Mouse (Mus musculus) CH12.LX (cell line): Measurements from ENCODE around the gene Atf3. TPM values are rescaled to one million over a fixed set of nuclear protein-coding genes. Genes with fewer than 3 reads are reported as not detected.

Source experiments
- DNase-seq: peaks from one replicate; pipeline ENCODE4 v3.0.0-alpha.2; 2013; ENCODE audit errors: extremely low read depth
- H3K27ac ChIP-seq: 2 replicates; pipeline ENCODE4 v1.5.1; 2012; ENCODE audit warnings: low read depth, mild to moderate bottlenecking, control low read depth, moderate library complexity; ENCODE audit not compliant: insufficient read depth
- H3K27me3 ChIP-seq: replicated peaks from 2 replicates; pipeline ENCODE3; 2012; ENCODE audit warnings: inconsistent platforms
- H3K36me3 ChIP-seq, 2 experiments: replicated peaks in 1 of 2; 2 replicates each; pipeline versions ENCODE3 to v1.6.1; 2012; ENCODE audit warnings: inconsistent platforms in 1 of 2, low read length in 1 of 2, mild to moderate bottlenecking in 1 of 2, mixed read lengths in 1 of 2, moderate library complexity in 1 of 2; ENCODE audit not compliant: control insufficient read depth in 1 of 2, insufficient read depth in 1 of 2
- H3K4me1 ChIP-seq, 2 experiments: 2 replicates each; pipeline ENCODE4 v1.6.1; 2012; ENCODE audit warnings: inconsistent platforms in 1 of 2, moderate library complexity in 1 of 2; ENCODE audit not compliant: insufficient read depth in 2 of 2, control insufficient read depth in 1 of 2
- H3K4me2 ChIP-seq: 2 replicates; pipeline ENCODE4 v1.6.1; 2012; ENCODE audit warnings: low read depth, mild to moderate bottlenecking, control low read depth; ENCODE audit not compliant: poor library complexity, insufficient read depth, severe bottlenecking
- H3K4me3 ChIP-seq, 3 experiments: fragments of 150-350 bp in 1 of 3; sonication (generic) in 1 of 3; replicated peaks in 1 of 3; 2 replicates each; pipeline versions ENCODE3 to v1.5.1; 2011 to 2012; ENCODE audit warnings: low read depth in 2 of 3, low read length in 2 of 3, mild to moderate bottlenecking in 2 of 3, moderate library complexity in 2 of 3, control low read depth in 1 of 3, improper control_type of control experiment in 1 of 3, inconsistent platforms in 1 of 3, mixed read lengths in 1 of 3; ENCODE audit not compliant: poor library complexity in 1 of 3
- H3K79me2 ChIP-seq: replicated peaks from 2 replicates; pipeline ENCODE4 v1.6.1; 2012; ENCODE audit warnings: mild to moderate bottlenecking, moderate library complexity; ENCODE audit not compliant: control insufficient read depth, poor library complexity, insufficient read depth, severe bottlenecking; ENCODE audit errors: extremely low read depth
- H3K9ac ChIP-seq: 2 replicates; pipeline ENCODE4 v1.6.1; 2012; ENCODE audit warnings: low read depth, mild to moderate bottlenecking, control low read depth, moderate library complexity; ENCODE audit not compliant: insufficient read depth
- H3K9me3 ChIP-seq: replicated peaks from 2 replicates; pipeline ENCODE3; 2012; ENCODE audit warnings: low read length, inconsistent platforms, mixed read lengths
- CTCF ChIP-seq, 2 experiments: IDR thresholded peaks in 1 of 2; conservative IDR thresholded peaks in 1 of 2; 2 replicates each; pipeline ENCODE4 v1.5.1; 2011 to 2012; ENCODE audit warnings: low read depth in 2 of 2, low read length in 2 of 2, improper control_type of control experiment in 1 of 2, inconsistent platforms in 1 of 2, mild to moderate bottlenecking in 1 of 2, moderate library complexity in 1 of 2
- E2F4 ChIP-seq: IDR thresholded peaks from 2 replicates; pipeline ENCODE4 v1.6.1; 2011; ENCODE audit warnings: low read depth, low read length, improper control_type of control experiment; ENCODE audit not compliant: insufficient replicate concordance
- ELF1 ChIP-seq: IDR thresholded peaks from 2 replicates; pipeline ENCODE4 v1.6.1; 2014; ENCODE audit warnings: low read depth, mild to moderate bottlenecking, inconsistent platforms, low read length, improper control_type of control experiment
- EP300 ChIP-seq: IDR thresholded peaks from 2 replicates; pipeline ENCODE4 v1.6.1; 2011; ENCODE audit warnings: low read length, improper control_type of control experiment
- ETS1 ChIP-seq: conservative IDR thresholded peaks from 2 replicates; pipeline ENCODE4 v1.6.1; 2012; ENCODE audit warnings: low read depth, mild to moderate bottlenecking, inconsistent platforms, low read length, improper control_type of control experiment, moderate library complexity
- JUND ChIP-seq: conservative IDR thresholded peaks from 2 replicates; pipeline ENCODE4 v1.6.1; 2011; ENCODE audit warnings: low read depth, low read length, improper control_type of control experiment
- MAFK ChIP-seq: IDR thresholded peaks from 2 replicates; pipeline ENCODE4 v1.6.1; 2011; ENCODE audit warnings: low read length, improper control_type of control experiment; ENCODE audit not compliant: insufficient replicate concordance
- MAX ChIP-seq: IDR thresholded peaks from 2 replicates; pipeline ENCODE4 v1.6.1; 2011; ENCODE audit warnings: low read length, improper control_type of control experiment
- MXI1 ChIP-seq: IDR thresholded peaks from 2 replicates; pipeline ENCODE4 v1.6.1; 2011; ENCODE audit warnings: mild to moderate bottlenecking, low read depth, low read length, improper control_type of control experiment
- NELFE ChIP-seq: IDR thresholded peaks from 2 replicates; pipeline ENCODE4 v1.6.1; 2011; ENCODE audit warnings: low read depth, low read length, improper control_type of control experiment
- NRF1 ChIP-seq: IDR thresholded peaks from 2 replicates; pipeline ENCODE4 v1.6.1; 2014; ENCODE audit warnings: low read depth, mild to moderate bottlenecking, inconsistent platforms, low read length, improper control_type of control experiment, moderate library complexity
- POLR2A ChIP-seq: IDR thresholded peaks from 2 replicates; pipeline ENCODE4 v1.6.1; 2011; ENCODE audit warnings: low read depth, mild to moderate bottlenecking, improper control_type of control experiment, low read length
- POLR2AphosphoS2 ChIP-seq: IDR thresholded peaks from 2 replicates; pipeline ENCODE4 v1.6.1; 2011; ENCODE audit warnings: low read depth, low read length, improper control_type of control experiment
- SIN3A ChIP-seq: IDR thresholded peaks from 2 replicates; pipeline ENCODE4 v1.6.1; 2012; ENCODE audit warnings: low read length, improper control_type of control experiment, inconsistent platforms
- SMC3 ChIP-seq: IDR thresholded peaks from 2 replicates; pipeline ENCODE4 v1.6.1; 2011; ENCODE audit warnings: low read depth, low read length, improper control_type of control experiment
- TBP ChIP-seq: conservative IDR thresholded peaks from 2 replicates; pipeline ENCODE4 v1.6.1; 2011; ENCODE audit warnings: low read depth, low read length, improper control_type of control experiment
- UBTF ChIP-seq: IDR thresholded peaks from 2 replicates; pipeline ENCODE4 v1.6.1; 2012; ENCODE audit warnings: low read depth, mild to moderate bottlenecking, inconsistent platforms, low read length, improper control_type of control experiment, moderate library complexity
- USF1 ChIP-seq: IDR thresholded peaks from 2 replicates; pipeline ENCODE4 v1.6.1; 2014; ENCODE audit warnings: low read depth, mild to moderate bottlenecking, inconsistent platforms, low read length, improper control_type of control experiment
- USF2 ChIP-seq: conservative IDR thresholded peaks from 2 replicates; pipeline ENCODE4 v1.6.1; 2011; ENCODE audit warnings: low read depth, low read length, improper control_type of control experiment
- ZMIZ1 ChIP-seq: IDR thresholded peaks from 2 replicates; pipeline ENCODE4 v1.6.1; 2012; ENCODE audit warnings: low read depth, mild to moderate bottlenecking, inconsistent platforms, low read length, improper control_type of control experiment
- ZNF384 ChIP-seq: IDR thresholded peaks from 2 replicates; pipeline ENCODE4 v1.6.1; 2012; ENCODE audit warnings: low read depth, low read length, improper control_type of control experiment, inconsistent platforms
- dilution Hi-C: fragments of 300-500 bp; cut with MboI; formaldehyde crosslinking; loops from 2 replicates; pipeline ENCODE4 v1.14.3; 2020; ENCODE audit warnings: low sequenced_read_pairs; ENCODE audit not compliant: extremely low pct_unique_long_range_greater_than_20kb, extremely low pct_ligation_motif_present
- in situ Hi-C: fragments of 300-500 bp; cut with MboI; formaldehyde crosslinking; loops from 3 replicates; pipeline ENCODE4 v1.14.3; 2019; ENCODE audit warnings: low sequenced_read_pairs, low pct_ligation_motif_present, low pct_unique_long_range_greater_than_20kb, mixed read lengths
- polyA plus RNA-seq: library from polyadenylated mRNA; unstranded; fragments of >175 nt; gene quantifications from 2 replicates; pipeline ENCODE4 v1.2.1, GENCODE M21; 2012; ENCODE audit warnings: low read depth; ENCODE audit not compliant: insufficient read length
- total RNA-seq, 2 experiments: library from RNA; depleted of rRNA; stranded (reverse); fragments of 300-350 nt in 1 of 2; fragments of >200 nt in 1 of 2; gene quantifications; 2 replicates each; pipeline ENCODE4 v1.2.3; 2012 to 2014

Atf3 gene
- total and polyA plus RNA-seq, 3 experiments, result 25.1 to 39.7 (median 32.9) TPM

GRCm38 (mm10) chr1:191235788-191236542 is 18.1 kb upstream of the Atf3 start:
- no peak overlapping the region for H3K27ac ChIP-seq
- peaks cover 6 to 15% of the 10 kb centered on the region in 2 experiments; a peak in 2 of 4 replicates for H3K4me1 ChIP-seq
- no peak overlapping the region for H3K4me3 ChIP-seq
- H3K9ac ChIP-seq, result no peak overlapping the region
- peaks cover 13% of the 10 kb centered on the region for H3K9me3 ChIP-seq
- no peak for DNase-seq
- TF ChIP-seq EP300, result no peak
- TF ChIP-seq UBTF, result no peak
- no peak for TF ChIP-seq TBP
- no peak for TF ChIP-seq POLR2A
- TF ChIP-seq NRF1, result no peak
- no peak for TF ChIP-seq MXI1
- no peak for TF ChIP-seq ZNF384
- no peak for TF ChIP-seq ZMIZ1
- no peak for TF ChIP-seq USF1
- no peak for TF ChIP-seq USF2
- no peak for TF ChIP-seq E2F4
- no peak for TF ChIP-seq ELF1
- H3K27me3 ChIP-seq, result no peaks in the 10 kb centered on the region
- no peak overlapping the region for H3K4me2 ChIP-seq
- in situ Hi-C loops, result no loop called here
- H3K36me3 ChIP-seq, result no peaks in the 10 kb centered on the region
- dilution Hi-C loops, result no loop called here
- no peaks in the 10 kb centered on the region for H3K79me2 ChIP-seq

- H3K9ac ChIP-seq, result no peak overlapping the region
- in situ Hi-C loops (no loop called here), dilution Hi-C loops (no loop called here)
- H3K4me1 ChIP-seq, result peaks cover 13 to 27% of the 10 kb centered on the region in 2 experiments; a peak in 3 of 4 replicates
- no peaks in the 10 kb centered on the region for H3K36me3 ChIP-seq
- no peak for DNase-seq
- TF ChIP-seq USF2 (no peak), USF1 (no peak), MAFK (no peak), NELFE (no peak), POLR2AphosphoS2 (no peak), POLR2A (no peak), ETS1 (no peak), JUND (no peak), SMC3 (no peak), SIN3A (no peak), MXI1 (no peak), CTCF (conservative IDR thresholded peaks at IDR 0.05 in 1 of 2, IDR thresholded peaks at IDR 0.05 in 1 of 2; ENCODE audit: low read depth in 2 of 2, low read length in 2 of 2) (no peak), MAX (no peak)
- no peaks in the 10 kb centered on the region for H3K79me2 ChIP-seq
- H3K27me3 ChIP-seq, result no peaks in the 10 kb centered on the region
- H3K27ac ChIP-seq, result no peak overlapping the region
- H3K9me3 ChIP-seq, result peaks cover 13% of the 10 kb centered on the region
- no peak overlapping the region for H3K4me2 ChIP-seq
- no peak overlapping the region for H3K4me3 ChIP-seq
These were observed 17.0 kb upstream of the Atf3 start for GRCm38 (mm10) chr1:191234837-191235236.
